Mouse (Mus musculus) cerebellum, adult 2 months (tissue): Measurements from ENCODE around the gene Nnmt. TPM values are rescaled to one million over a fixed set of nuclear protein-coding genes. Genes with fewer than 3 reads are reported as not detected.

Source experiments
- DNase-seq, 2 experiments: peaks; one replicate each; pipeline ENCODE4 v3.0.0; 2021
- H3K27ac ChIP-seq: fragments of 200-500 bp; 2 replicates; pipeline ENCODE4 v1.5.1; 2012; ENCODE audit warnings: low read length, control low read depth, inconsistent platforms; ENCODE audit not compliant: insufficient read depth
- H3K27me3 ChIP-seq: fragments of 200-500 bp; 2 replicates; pipeline ENCODE4 v1.6.1; 2012; ENCODE audit warnings: inconsistent platforms, mild to moderate bottlenecking, low read length, moderate library complexity; ENCODE audit not compliant: control insufficient read depth, insufficient read depth
- H3K4me1 ChIP-seq: fragments of 200-500 bp; 2 replicates; pipeline ENCODE4 v1.6.1; 2011; ENCODE audit warnings: low read length; ENCODE audit not compliant: control insufficient read depth, insufficient read depth
- H3K4me3 ChIP-seq: fragments of 200-500 bp; replicated peaks from 2 replicates; pipeline ENCODE3; 2011; ENCODE audit warnings: mild to moderate bottlenecking, low read depth, low read length, control low read depth; ENCODE audit not compliant: insufficient read depth
- CTCF ChIP-seq: fragments of 200-500 bp; IDR thresholded peaks from 2 replicates; pipeline ENCODE4 v1.5.1; 2011; ENCODE audit warnings: low read depth, mild to moderate bottlenecking, control low read depth, low read length, moderate library complexity, borderline replicate concordance; ENCODE audit not compliant: insufficient read depth
- POLR2A ChIP-seq: fragments of 200-500 bp; IDR thresholded peaks from 2 replicates; pipeline ENCODE4 v1.6.1; 2011; ENCODE audit warnings: low read length, control low read depth, borderline replicate concordance; ENCODE audit not compliant: insufficient read depth
- WGBS: fragments of 180-500 bp; shearing (Covaris S2); methylation state at CpG from one replicate; pipeline ENCODE4 v1.1.7; 2018; 5-methylcytosine and 5-hydroxymethylcytosine counted together
- polyA plus RNA-seq: library from polyadenylated mRNA; depleted of rRNA; stranded (reverse); fragments of >200 nt; gene quantifications from 2 replicates; pipeline ENCODE4 v1.2.3, GENCODE M21; 2012

The Nnmt gene
- polyA plus RNA-seq, 1 experiment: 0.10 TPM

DNA sequence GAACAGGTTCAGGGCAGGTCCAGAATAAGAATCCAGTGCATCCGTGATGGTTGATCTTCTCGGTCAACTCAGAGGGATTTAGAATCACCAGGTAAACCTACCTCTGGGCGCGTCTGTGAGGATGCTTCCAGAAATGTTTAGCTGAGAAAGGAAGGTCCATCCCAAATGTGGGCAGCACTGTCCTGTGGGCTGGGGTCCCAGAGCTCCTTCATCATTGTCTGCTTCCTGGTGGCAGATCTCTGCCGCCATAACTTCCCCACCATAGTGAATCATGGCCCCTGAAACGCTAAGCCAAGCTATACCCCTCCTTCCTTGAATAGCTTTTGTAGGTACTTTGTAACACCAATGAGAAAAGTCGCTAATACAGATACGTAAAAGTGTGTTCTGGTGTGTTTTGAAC is 36.7 kb upstream of the Nnmt start:
- no peak overlapping the region for H3K27ac ChIP-seq
- H3K4me1 ChIP-seq: no peaks in the 10 kb centered on the region
- TF ChIP-seq CTCF (no peak), POLR2A (no peak)
- DNase-seq: no peak
- H3K4me3 ChIP-seq: no peak overlapping the region
- 94% methylated on average over 8 of the region's 8 CpGs for WGBS
- no peaks in the 10 kb centered on the region for H3K27me3 ChIP-seq

GRCm38 (mm10) chr9:48640881-48641280 is 35.9 kb upstream of the Nnmt start:
- no peak overlapping the region for H3K27ac ChIP-seq
- no peak for DNase-seq
- TF ChIP-seq CTCF: no peak
- no peak for TF ChIP-seq POLR2A

DNA sequence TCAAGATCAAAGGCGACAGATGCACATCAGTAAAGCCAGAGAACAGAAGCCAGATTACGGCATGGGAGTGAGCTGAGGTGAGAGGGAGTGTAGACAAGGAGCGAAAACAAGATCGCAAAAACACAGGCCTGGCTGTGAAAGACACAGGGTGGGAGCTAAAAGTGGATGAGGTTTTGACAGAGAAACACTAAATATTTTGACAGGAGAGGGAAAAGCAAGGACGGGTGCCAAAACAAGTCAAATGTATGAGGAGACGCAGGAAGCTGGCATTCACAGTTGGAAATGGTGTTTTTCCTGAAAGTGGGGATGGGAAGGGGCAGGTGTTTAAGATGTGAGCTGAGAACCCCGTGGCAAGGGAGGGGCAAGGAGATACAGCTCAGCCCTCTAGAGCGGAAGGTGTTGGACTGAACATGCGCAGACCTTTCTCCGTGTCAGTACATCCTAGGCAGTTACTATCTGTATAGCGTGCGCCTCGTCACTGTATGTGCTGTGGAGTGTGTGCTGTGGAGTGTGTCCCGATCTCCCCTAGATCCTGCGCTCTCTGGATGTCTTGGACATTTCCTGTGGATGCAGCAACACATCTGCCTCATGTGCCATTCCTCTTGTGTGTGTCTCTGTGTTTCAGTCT is 33.3 kb upstream of the Nnmt start:
- no peaks in the 10 kb centered on the region for H3K4me1 ChIP-seq
- H3K27me3 ChIP-seq: no peaks in the 10 kb centered on the region
- 59% methylated on average over 15 of the region's 15 CpGs for WGBS
- TF ChIP-seq POLR2A: no peak
- no peak overlapping the region for H3K27ac ChIP-seq
- no peak for DNase-seq
- H3K4me3 ChIP-seq: no peak overlapping the region

More at GRCm38 (mm10) chr9:48640881-48641280, 35.9 kb upstream of the Nnmt start:
- Histone ChIP-seq H3K4me1 (no peaks in the 10 kb centered on the region), H3K4me3 (no peak overlapping the region), H3K27me3 (no peaks in the 10 kb centered on the region)
- WGBS: 75% methylated on average over 8 of the region's 8 CpGs

GRCm38 (mm10) chr9:48637161-48637560 is 32.2 kb upstream of the Nnmt start:
- 94% methylated on average over 7 of the region's 7 CpGs for WGBS

GRCm38 (mm10) chr9:48635576-48636350 is 30.8 kb upstream of the Nnmt start:
- H3K4me3 ChIP-seq: no peak overlapping the region
- WGBS: 45% methylated on average over 18 of the region's 18 CpGs
- H3K27me3 ChIP-seq: no peaks in the 10 kb centered on the region
- no peaks in the 10 kb centered on the region for H3K4me1 ChIP-seq
- TF ChIP-seq CTCF: no peak
- TF ChIP-seq POLR2A: no peak
- DNase-seq: no peak
- no peak overlapping the region for H3K27ac ChIP-seq

More at GRCm38 (mm10) chr9:48637161-48637560, 32.2 kb upstream of the Nnmt start:
- H3K27ac ChIP-seq: no peak overlapping the region
- no peak overlapping the region for H3K4me3 ChIP-seq
- no peak for DNase-seq
- H3K4me1 ChIP-seq: no peaks in the 10 kb centered on the region
- H3K27me3 ChIP-seq: no peaks in the 10 kb centered on the region
- TF ChIP-seq CTCF (no peak), POLR2A (no peak)

- no peak for TF ChIP-seq CTCF
- DNase-seq: no peak
- no peaks in the 10 kb centered on the region for H3K4me1 ChIP-seq
- WGBS: 75% methylated on average over 6 of the region's 6 CpGs
- H3K27me3 ChIP-seq: no peaks in the 10 kb centered on the region
- H3K27ac ChIP-seq: no peak overlapping the region
- H3K4me3 ChIP-seq: no peak overlapping the region
Measured at GRCm38 (mm10) chr9:48633147-48633546, 28.2 kb upstream of the Nnmt start.

- DNase-seq: no peak
- 69% methylated on average over 1 of the region's 1 CpGs for WGBS
- Histone ChIP-seq H3K27me3 (no peaks in the 10 kb centered on the region; the same call in 1 of the 2 replicates), H3K4me3 (no peak overlapping the region), H3K4me1 (peaks cover 4% of the 10 kb centered on the region; the same call in 1 of the 2 replicates), H3K27ac (no peak overlapping the region)
- TF ChIP-seq POLR2A: no peak
- TF ChIP-seq CTCF: no peak
Measured at GRCm38 (mm10) chr9:48619268-48619667, 14.3 kb upstream of the Nnmt start.

GRCm38 (mm10) chr9:48618589-48618988 is 13.6 kb upstream of the Nnmt start:
- Histone ChIP-seq H3K4me1 (peaks cover 4% of the 10 kb centered on the region; the same call in 1 of the 2 replicates), H3K4me3 (peak overlapping the region; percentile 29), H3K27ac (no peak overlapping the region), H3K27me3 (no peaks in the 10 kb centered on the region; the same call in 1 of the 2 replicates)
- TF ChIP-seq POLR2A (no peak), CTCF (peak; percentile 67)
- DNase-seq: peak; percentile 42 to 50
- 26% methylated on average over 6 of the region's 6 CpGs for WGBS

- DNase-seq: peak; percentile 8 to 22
- peaks cover 4% of the 10 kb centered on the region; the same call in 1 of the 2 replicates for H3K4me1 ChIP-seq
- H3K4me3 ChIP-seq: no peak overlapping the region
- TF ChIP-seq POLR2A: no peak
- TF ChIP-seq CTCF: no peak
- H3K27me3 ChIP-seq: no peaks in the 10 kb centered on the region; the same call in 1 of the 2 replicates
- WGBS: 28% methylated on average over 8 of the region's 8 CpGs
- no peak overlapping the region for H3K27ac ChIP-seq
Measured at GRCm38 (mm10) chr9:48618111-48618510, 13.2 kb upstream of the Nnmt start.
